Mouse (Mus musculus) testis, postnatal 14 days (tissue): ENCODE measurements at regions not wholly inside any gene's neighbourhood (a gene's known extent, or its start where the extent isn't known, plus 50 kb on each side); places are given as distances from the start of the nearest gene placed in this dataset.
A peak's percentile ranks its signal among the peaks of the same experiment; 100 is the strongest.

Experiments used
- DNase-seq: peaks from one replicate; pipeline ENCODE4 v3.0.0; 2021; ENCODE audit warnings: low spot score

GRCm38 (mm10) chr2:70914372-70914771, 88.8 kb upstream of the Tlk1 start:
- no peak for DNase-seq

GRCm38 (mm10) chr2:70909401-70909800, 83.9 kb upstream of the Tlk1 start:
- no peak for DNase-seq

GRCm38 (mm10) chr2:70908579-70908978, 83.1 kb upstream of the Tlk1 start:
- no peak for DNase-seq

GRCm38 (mm10) chr2:70906216-70906615, 80.7 kb upstream of the Tlk1 start:
- no peak for DNase-seq

GRCm38 (mm10) chr2:70904429-70904828, 78.9 kb upstream of the Tlk1 start:
- no peak for DNase-seq

- DNase-seq, result no peak
Measured at GRCm38 (mm10) chr2:70902196-70902595, 76.7 kb upstream of the Tlk1 start.

- DNase-seq, result no peak
Measured at GRCm38 (mm10) chr2:70901479-70901878, 76.0 kb upstream of the Tlk1 start.

- DNase-seq, result no peak
Measured at GRCm38 (mm10) chr2:70899056-70899455, 73.5 kb upstream of the Tlk1 start.

- DNase-seq, result no peak
Measured at GRCm38 (mm10) chr2:70898396-70898795, 72.9 kb upstream of the Tlk1 start.

- DNase-seq, result no peak
Measured at GRCm38 (mm10) chr2:70897373-70897772, 71.8 kb upstream of the Tlk1 start.

- peak; percentile 48 for DNase-seq
Measured at GRCm38 (mm10) chr2:70889522-70890100, 64.1 kb upstream of the Tlk1 start.

GRCm38 (mm10) chr2:70888840-70889469, 63.4 kb upstream of the Tlk1 start:
- no peak for DNase-seq

GRCm38 (mm10) chr2:70886831-70887230, 61.3 kb upstream of the Tlk1 start:
- no peak for DNase-seq

GRCm38 (mm10) chr2:70885674-70886073, 60.1 kb upstream of the Tlk1 start:
- no peak for DNase-seq

GRCm38 (mm10) chr2:70877333-70878080, 52.0 kb upstream of the Tlk1 start:
- DNase-seq, result no peak

- DNase-seq, result no peak
Measured at GRCm38 (mm10) chr2:70876251-70876650, 50.7 kb upstream of the Tlk1 start.
